Mouse (Mus musculus): Measurements from ENCODE around the gene Rtbdn. TPM values are rescaled to one million over a fixed set of nuclear protein-coding genes. Genes with fewer than 3 reads are reported as not detected.
A peak's percentile ranks its signal among the peaks of the same experiment; 100 is the strongest.

The Rtbdn gene
- polyA plus RNA-seq, 1 experiment from 2014 or later: 0.27 TPM

GRCm38 (mm10) chr8:84990836-84991235, 44.0 kb downstream of the Rtbdn start:
- under 1% methylated on average over 15 of the region's 15 CpGs for WGBS

GRCm38 (mm10) chr8:84994375-84994774, 47.6 kb downstream of the Rtbdn start:
- 89% methylated on average over 9 of the region's 9 CpGs for WGBS
- no peak overlapping the region for H3K4me2 ChIP-seq (replicated peaks)
- H3K9me3 ChIP-seq (replicated peaks): no peaks in the 10 kb centered on the region
- H3K4me3 ChIP-seq (replicated peaks): no peak overlapping the region
- no peak overlapping the region for H3K27ac ChIP-seq (replicated peaks)
- no peak for ATAC-seq (ENCODE audit: insufficient number of reproducible peaks, low FRiP score, low TSS enrichment, low read depth)
- no peak overlapping the region for H3K9ac ChIP-seq
- H3K4me1 ChIP-seq: peaks cover 19% of the 10 kb centered on the region
- no peaks in the 10 kb centered on the region for H3K36me3 ChIP-seq
- 0 out of 2 replicates have a peak, but pooled peaks cover 6% of the 10 kb centered on the region for H3K27me3 ChIP-seq

More at GRCm38 (mm10) chr8:84990836-84991235, 44.0 kb downstream of the Rtbdn start:
- Histone ChIP-seq H3K9ac (peak overlapping the region; percentile 64), H3K27me3 (peaks cover 15% of the 10 kb centered on the region; the same call in 1 of the 2 replicates), H3K27ac (replicated peaks) (peak overlapping the region; percentile 85), H3K9me3 (replicated peaks) (no peaks in the 10 kb centered on the region), H3K4me3 (replicated peaks) (peak overlapping the region; percentile 66), H3K4me1 (peaks cover 22% of the 10 kb centered on the region), H3K36me3 (no peaks in the 10 kb centered on the region), H3K4me2 (replicated peaks) (peak overlapping the region; percentile 92)
- ATAC-seq (ENCODE audit: insufficient number of reproducible peaks, low FRiP score, low TSS enrichment, low read depth): peak; percentile 70

- Histone ChIP-seq H3K27ac (replicated peaks) (no peak overlapping the region), H3K9me3 (replicated peaks) (no peaks in the 10 kb centered on the region), H3K9ac (no peak overlapping the region), H3K36me3 (no peaks in the 10 kb centered on the region), H3K27me3 (0 out of 2 replicates have a peak, but pooled peaks cover 6% of the 10 kb centered on the region), H3K4me2 (replicated peaks) (no peak overlapping the region), H3K4me1 (peaks cover 14% of the 10 kb centered on the region), H3K4me3 (replicated peaks) (no peak overlapping the region)
- WGBS: 29% methylated on average over 25 of the region's 25 CpGs
- ATAC-seq (ENCODE audit: insufficient number of reproducible peaks, low FRiP score, low TSS enrichment, low read depth): no peak
These were observed 48.9 kb downstream of the Rtbdn start for GRCm38 (mm10) chr8:84995680-84996079.

DNA sequence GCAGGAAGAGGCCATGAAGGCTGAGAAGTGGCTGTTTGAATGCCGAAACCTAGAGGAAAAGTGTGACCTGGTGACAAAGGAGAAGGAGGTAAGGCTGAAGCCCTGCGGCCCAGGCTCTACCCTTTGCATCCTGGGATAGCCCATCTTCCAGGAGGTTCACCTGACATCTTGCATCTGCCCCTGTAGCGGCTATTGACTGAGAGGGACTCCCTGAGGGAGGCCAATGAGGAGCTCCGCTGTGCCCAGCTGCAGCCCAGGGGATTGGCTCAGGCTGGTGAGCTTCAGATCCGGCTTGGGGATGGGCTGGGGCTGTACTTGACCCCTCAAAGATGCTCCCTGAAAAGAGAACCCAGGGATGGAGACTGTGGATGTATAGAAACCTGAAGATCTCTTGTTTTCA, 50.2 kb downstream of the Rtbdn start:
- no peak overlapping the region for H3K4me3 ChIP-seq (replicated peaks)
- no peak overlapping the region for H3K27ac ChIP-seq (replicated peaks)
- peaks cover 8% of the 10 kb centered on the region for H3K4me1 ChIP-seq
- WGBS: 81% methylated on average over 5 of the region's 5 CpGs
- ATAC-seq (ENCODE audit: insufficient number of reproducible peaks, low FRiP score, low TSS enrichment, low read depth): no peak
- no peaks in the 10 kb centered on the region for H3K36me3 ChIP-seq
- no peak overlapping the region for H3K9ac ChIP-seq
- H3K9me3 ChIP-seq (replicated peaks): no peaks in the 10 kb centered on the region
- H3K27me3 ChIP-seq: 0 out of 2 replicates have a peak, but pooled peaks cover 6% of the 10 kb centered on the region
- H3K4me2 ChIP-seq (replicated peaks): no peak overlapping the region

GRCm38 (mm10) chr8:84997649-84998295, 51.0 kb downstream of the Rtbdn start:
- Histone ChIP-seq H3K9ac (no peak overlapping the region), H3K36me3 (peaks cover 6% of the 10 kb centered on the region; the same call in 1 of the 2 replicates), H3K4me2 (replicated peaks) (no peak overlapping the region), H3K27me3 (0 out of 2 replicates have a peak, but pooled peaks cover 6% of the 10 kb centered on the region), H3K9me3 (replicated peaks) (no peaks in the 10 kb centered on the region), H3K27ac (replicated peaks) (no peak overlapping the region), H3K4me3 (replicated peaks) (no peak overlapping the region), H3K4me1 (peaks cover 8% of the 10 kb centered on the region)
- peak; percentile 58; the same call in 1 of the 2 replicates for ATAC-seq (ENCODE audit: insufficient number of reproducible peaks, low FRiP score, low TSS enrichment, low read depth)
- 6% methylated on average over 19 of the region's 19 CpGs for WGBS

Small RNA genes lying within 50 kb of the gene (microRNA-seq; reads per million reads assigned to microRNA genes)
- gene Gm24197 (ENCODE audit: borderline number of aligned reads): not detected

Other genes starting within 250 kb of the Rtbdn start
- 5.8 and 6.0 TPM in 2 replicates for gene Lyl1, start 245.5 kb upstream of the Rtbdn start, polyA plus RNA-seq (2015; fragmentation: Nextera tagmentation; extraction: Ambion mirVana)
- gene G430095P16Rik, start 224.0 kb upstream of the Rtbdn start, polyA plus RNA-seq (2015; fragmentation: Nextera tagmentation; extraction: Ambion mirVana): 4.2 and 4.9 TPM in 2 replicates
- gene Nfix, start 146.6 kb upstream of the Rtbdn start, polyA plus RNA-seq (2015; fragmentation: Nextera tagmentation; extraction: Ambion mirVana): 61.4 and 62.0 TPM in 2 replicates
- gene Dand5, start 124.2 kb upstream of the Rtbdn start, polyA plus RNA-seq (2015; fragmentation: Nextera tagmentation; extraction: Ambion mirVana): 8.4 and 8.9 TPM in 2 replicates
- 46.5 TPM in 2 replicates for gene Gadd45gip1, start 115.5 kb upstream of the Rtbdn start, polyA plus RNA-seq (2015; fragmentation: Nextera tagmentation; extraction: Ambion mirVana)
- 104 and 110 TPM in 2 replicates for gene Rad23a, start 106.3 kb upstream of the Rtbdn start, polyA plus RNA-seq (2015; fragmentation: Nextera tagmentation; extraction: Ambion mirVana)
- gene Calr, start 100.1 kb upstream of the Rtbdn start, polyA plus RNA-seq (2015; fragmentation: Nextera tagmentation; extraction: Ambion mirVana): 975 and 998 TPM in 2 replicates
- 94.5 and 99.8 TPM in 2 replicates for gene Farsa, start 90.0 kb upstream of the Rtbdn start, polyA plus RNA-seq (2015; fragmentation: Nextera tagmentation; extraction: Ambion mirVana)
- gene Syce2, start 74.9 kb upstream of the Rtbdn start, polyA plus RNA-seq (2015; fragmentation: Nextera tagmentation; extraction: Ambion mirVana): 68.0 and 72.9 TPM in 2 replicates
- gene Gcdh, start 53.1 kb upstream of the Rtbdn start, polyA plus RNA-seq (2015; fragmentation: Nextera tagmentation; extraction: Ambion mirVana): 29.4 and 32.2 TPM in 2 replicates
- 1.3 and 1.6 TPM in 2 replicates for gene Klf1, start 45.1 kb upstream of the Rtbdn start, polyA plus RNA-seq (2015; fragmentation: Nextera tagmentation; extraction: Ambion mirVana)
- gene Dnase2a, start 38.4 kb upstream of the Rtbdn start, polyA plus RNA-seq (2015; fragmentation: Nextera tagmentation; extraction: Ambion mirVana): 20.0 and 22.4 TPM in 2 replicates
- 1.9 and 2.2 TPM in 2 replicates for gene Mast1, start 9.6 kb upstream of the Rtbdn start, polyA plus RNA-seq (2015; fragmentation: Nextera tagmentation; extraction: Ambion mirVana)
- not detected in 2 replicates for gene Gm49661, start 22.4 kb downstream of the Rtbdn start, polyA plus RNA-seq (2015; fragmentation: Nextera tagmentation; extraction: Ambion mirVana)
- gene Prdx2, start 22.6 kb downstream of the Rtbdn start, polyA plus RNA-seq (2015; fragmentation: Nextera tagmentation; extraction: Ambion mirVana): 705 and 717 TPM in 2 replicates
- gene Rnaseh2a, start 22.8 kb downstream of the Rtbdn start, polyA plus RNA-seq (2015; fragmentation: Nextera tagmentation; extraction: Ambion mirVana): 94.9 and 99.1 TPM in 2 replicates
- gene Junb, start 31.7 kb downstream of the Rtbdn start, polyA plus RNA-seq (2015; fragmentation: Nextera tagmentation; extraction: Ambion mirVana): 38.0 and 40.5 TPM in 2 replicates
- 27.2 and 30.6 TPM in 2 replicates for gene Hook2, start 43.6 kb downstream of the Rtbdn start, polyA plus RNA-seq (2015; fragmentation: Nextera tagmentation; extraction: Ambion mirVana)
- gene Best2, start 67.5 kb downstream of the Rtbdn start, polyA plus RNA-seq (2015; fragmentation: Nextera tagmentation; extraction: Ambion mirVana): 0.93 and 2.0 TPM in 2 replicates
- gene Asna1, start 78.3 kb downstream of the Rtbdn start, polyA plus RNA-seq (2015; fragmentation: Nextera tagmentation; extraction: Ambion mirVana): 117 and 119 TPM in 2 replicates
- gene Trir, start 79.8 kb downstream of the Rtbdn start, polyA plus RNA-seq (2015; fragmentation: Nextera tagmentation; extraction: Ambion mirVana): 114 and 117 TPM in 2 replicates
- gene Tnpo2, start 89.9 kb downstream of the Rtbdn start, polyA plus RNA-seq (2015; fragmentation: Nextera tagmentation; extraction: Ambion mirVana): 31.4 and 32.9 TPM in 2 replicates
- gene Fbxw9, start 113.1 kb downstream of the Rtbdn start, polyA plus RNA-seq (2015; fragmentation: Nextera tagmentation; extraction: Ambion mirVana): 32.6 and 37.4 TPM in 2 replicates
- 0.65 and 0.88 TPM in 2 replicates for gene Gm5741, start 121.0 kb downstream of the Rtbdn start, polyA plus RNA-seq (2015; fragmentation: Nextera tagmentation; extraction: Ambion mirVana)
- 53.0 and 57.9 TPM in 2 replicates for gene Dhps, start 124.8 kb downstream of the Rtbdn start, polyA plus RNA-seq (2015; fragmentation: Nextera tagmentation; extraction: Ambion mirVana)
- gene Wdr83os, start 133.7 kb downstream of the Rtbdn start, polyA plus RNA-seq (2015; fragmentation: Nextera tagmentation; extraction: Ambion mirVana): 123 and 127 TPM in 2 replicates
- gene Wdr83, start 134.3 kb downstream of the Rtbdn start, polyA plus RNA-seq (2015; fragmentation: Nextera tagmentation; extraction: Ambion mirVana): 42.0 and 43.7 TPM in 2 replicates
- 35.7 and 39.5 TPM in 2 replicates for gene Man2b1, start 136.3 kb downstream of the Rtbdn start, polyA plus RNA-seq (2015; fragmentation: Nextera tagmentation; extraction: Ambion mirVana)
- gene Zfp791, start 176.1 kb downstream of the Rtbdn start, polyA plus RNA-seq (2015; fragmentation: Nextera tagmentation; extraction: Ambion mirVana): 3.2 TPM in 2 replicates
- not detected in 2 replicates for gene Cks1brt, start 204.9 kb downstream of the Rtbdn start, polyA plus RNA-seq (2015; fragmentation: Nextera tagmentation; extraction: Ambion mirVana)